Mouse (Mus musculus) intestine, embryonic 16.5 days (tissue): ENCODE data around the gene Rrp36. TPM values are rescaled to one million over a fixed set of nuclear protein-coding genes. Genes with fewer than 3 reads are reported as not detected.

Experiments used
- ATAC-seq: fragments of 200-750 bp; cut with Nextera tagmentation; 2 replicates; pipeline ENCODE4 v1.8.0; 2017; ENCODE audit warnings: moderate TSS enrichment, moderate library complexity
- H3K27ac ChIP-seq: fragments of 300-500 bp; sonication (generic); 2 replicates; pipeline ENCODE4 v1.5.1; 2014; ENCODE audit warnings: mild to moderate bottlenecking, low read length
- H3K27me3 ChIP-seq: fragments of 300-500 bp; sonication (generic); replicated peaks from 2 replicates; pipeline ENCODE4 v1.6.1; 2014; ENCODE audit warnings: low read length, control low read depth, mixed read lengths; ENCODE audit not compliant: control insufficient read depth, insufficient read depth
- H3K36me3 ChIP-seq: fragments of 300-500 bp; sonication (generic); 2 replicates; pipeline ENCODE4 v1.6.1; 2014; ENCODE audit warnings: low read length, control low read depth; ENCODE audit not compliant: control insufficient read depth, insufficient read depth
- H3K4me1 ChIP-seq: fragments of 300-500 bp; sonication (generic); 2 replicates; pipeline ENCODE4 v1.6.1; 2014; ENCODE audit warnings: low read length, control low read depth, mixed read lengths; ENCODE audit not compliant: control insufficient read depth, insufficient read depth
- H3K4me2 ChIP-seq: fragments of 300-500 bp; sonication (generic); 2 replicates; pipeline ENCODE4 v1.6.1; 2014; ENCODE audit warnings: low read depth, low read length, control low read depth
- H3K4me3 ChIP-seq: fragments of 300-500 bp; sonication (generic); 2 replicates; pipeline ENCODE4 v1.5.1; 2014; ENCODE audit warnings: mild to moderate bottlenecking, low read length
- H3K9ac ChIP-seq: fragments of 300-500 bp; sonication (generic); 2 replicates; pipeline ENCODE4 v1.6.1; 2014; ENCODE audit warnings: low read depth, low read length
- H3K9me3 ChIP-seq: fragments of 300-500 bp; sonication (generic); 2 replicates; pipeline ENCODE4 v1.6.1; 2016; ENCODE audit warnings: low read length, control low read depth; ENCODE audit not compliant: control insufficient read depth
- WGBS: fragments of 180-500 bp; shearing (Covaris S2); extraction: QIAGEN DNeasy Blood & Tissue Kit; methylation state at CpG from one replicate; pipeline ENCODE4 v1.1.7; 2014; 5-methylcytosine and 5-hydroxymethylcytosine counted together
- polyA plus RNA-seq: library from polyadenylated mRNA; unstranded; fragments of >200 nt; fragmentation: Nextera tagmentation; extraction: Ambion mirVana; gene quantifications from 2 replicates; pipeline ENCODE4 v1.2.1, GENCODE M21; 2015

Gene Rrp36
- polyA plus RNA-seq, 1 experiment from 2014 or later = 67.4 TPM

DNA sequence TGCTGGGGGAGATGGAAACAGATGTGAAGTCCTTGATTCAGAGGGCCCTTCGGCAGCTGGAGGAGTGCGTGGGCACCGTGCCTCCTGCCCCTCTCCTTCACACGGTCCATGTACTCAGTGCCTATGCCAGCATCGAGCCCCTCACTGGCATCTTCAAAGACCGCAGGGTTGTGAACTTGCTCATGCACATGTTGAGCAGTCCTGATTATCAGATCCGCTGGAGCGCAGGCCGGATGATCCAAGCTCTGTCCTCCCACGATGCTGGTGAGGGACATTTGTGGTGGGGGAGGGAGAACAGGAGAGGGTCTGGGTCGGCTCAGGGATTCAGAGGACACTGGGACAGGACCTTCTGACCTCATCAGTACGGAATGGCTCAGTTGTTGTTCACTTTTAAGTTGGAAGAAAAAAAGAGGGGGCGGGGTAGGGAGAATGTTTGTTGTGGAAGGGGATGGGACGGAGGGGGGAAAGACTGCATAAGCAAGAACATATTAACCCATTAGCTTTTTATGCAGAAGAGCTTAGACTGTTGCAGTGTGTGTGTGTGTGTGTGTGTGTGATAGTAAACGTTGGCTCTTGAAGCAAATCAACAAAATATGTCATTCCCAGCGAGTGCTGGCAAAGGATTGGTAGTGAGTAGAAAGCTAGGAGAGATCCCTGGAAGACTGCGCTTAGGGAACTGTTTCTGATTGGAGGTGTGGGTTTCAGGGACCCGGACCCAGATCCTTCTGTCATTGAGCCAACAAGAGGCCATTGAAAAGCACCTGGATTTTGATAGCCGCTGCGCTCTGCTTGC, 22.2 kb downstream of the Rrp36 start:
- peak overlapping the region; percentile 83 for H3K9ac ChIP-seq
- ATAC-seq = no peak
- 68% methylated on average over 20 of the region's 20 CpGs for WGBS
- H3K9me3 ChIP-seq = no peaks in the 10 kb centered on the region
- H3K27ac ChIP-seq = peak overlapping the region; percentile 93
- H3K4me1 ChIP-seq = peaks cover 27% of the 10 kb centered on the region
- H3K36me3 ChIP-seq = peaks cover 24% of the 10 kb centered on the region
- H3K4me3 ChIP-seq = peak overlapping the region; percentile 77
- H3K4me2 ChIP-seq = peak overlapping the region; percentile 85
- H3K27me3 ChIP-seq = no peaks in the 10 kb centered on the region

DNA sequence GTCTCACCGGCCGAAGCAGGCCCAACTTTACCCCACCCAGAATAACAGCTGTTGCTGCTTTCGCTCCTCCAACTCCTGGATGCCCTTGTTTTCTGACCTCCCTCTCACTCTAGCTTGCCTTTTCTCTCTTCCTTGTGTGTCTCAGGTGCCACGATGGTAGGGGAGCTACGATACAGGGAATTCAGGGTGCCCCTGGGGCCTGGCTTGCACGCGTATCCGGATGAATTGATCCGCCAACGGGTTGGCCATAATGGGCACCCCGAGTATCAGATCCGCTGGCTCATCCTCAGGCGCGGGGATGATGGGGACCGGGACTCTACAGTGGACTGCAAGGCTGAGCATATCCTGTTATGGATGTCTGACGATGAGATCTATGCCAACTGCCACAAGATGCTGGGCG, 22.9 kb downstream of the Rrp36 start:
- peak overlapping the region; percentile 93 for H3K27ac ChIP-seq
- WGBS = 69% methylated on average over 17 of the region's 17 CpGs
- H3K36me3 ChIP-seq = peaks cover 24% of the 10 kb centered on the region
- H3K4me1 ChIP-seq = peaks cover 29% of the 10 kb centered on the region
- peak overlapping the region; percentile 77 for H3K4me3 ChIP-seq
- ATAC-seq = no peak
- H3K9ac ChIP-seq = peak overlapping the region; percentile 83
- H3K27me3 ChIP-seq = no peaks in the 10 kb centered on the region
- H3K4me2 ChIP-seq = peak overlapping the region; percentile 85
- no peaks in the 10 kb centered on the region for H3K9me3 ChIP-seq

DNA sequence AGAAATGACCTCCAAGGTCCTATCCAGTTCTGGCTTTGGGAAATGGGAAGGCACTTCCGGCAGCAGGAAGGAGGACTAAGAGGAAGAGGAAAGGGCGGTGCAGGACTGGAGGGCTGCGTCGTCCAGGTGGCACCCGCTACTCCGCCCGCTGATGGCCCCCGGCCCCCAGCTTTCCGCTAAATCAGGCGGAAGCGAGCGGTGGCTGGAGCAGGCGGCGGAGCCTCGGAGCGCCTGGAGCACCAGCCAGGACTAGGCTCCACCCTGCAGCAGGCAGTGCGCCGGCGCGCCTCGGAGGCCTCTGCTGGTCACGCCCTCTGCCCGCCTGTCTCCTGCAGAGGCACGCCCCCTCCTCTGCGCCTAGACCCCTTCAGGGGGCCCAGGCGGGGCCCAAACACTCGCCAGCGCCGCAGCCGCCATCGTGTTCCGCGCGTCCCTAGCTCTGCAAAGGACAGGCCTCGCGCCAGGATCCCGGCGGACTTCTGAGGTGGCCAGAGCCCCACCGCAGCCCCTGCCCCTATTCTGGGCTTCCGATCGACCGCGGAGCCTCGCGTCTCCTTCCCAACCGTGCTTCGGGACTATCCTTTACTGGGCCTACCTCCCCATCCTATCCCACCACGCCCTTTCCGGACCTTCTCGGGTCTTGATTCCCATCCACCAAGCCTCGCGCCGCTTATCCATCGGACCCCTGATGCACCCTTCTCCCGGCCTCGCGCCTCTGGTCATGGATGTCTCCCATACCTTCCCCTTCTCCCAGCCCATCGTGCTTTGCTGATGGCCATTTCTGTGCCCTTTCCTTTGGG, 23.7 kb downstream of the Rrp36 start, which contains the start of gene Cul7:
TSS of gene Cul7 (plus strand) at position 106 of the 800 bp plus-strand sequence.
- no peaks in the 10 kb centered on the region for H3K27me3 ChIP-seq
- WGBS = under 1% methylated on average over 58 of the region's 58 CpGs
- peak within 1 kb of the TSS; percentile 85 for H3K4me2 ChIP-seq
- no peaks in the 10 kb centered on the region for H3K9me3 ChIP-seq
- H3K4me1 ChIP-seq = peaks cover 26% of the 10 kb centered on the region
- ATAC-seq = peak; percentile 94
- peaks cover 20% of the 10 kb centered on the region for H3K36me3 ChIP-seq
- peak within 1 kb of the TSS; percentile 77 for H3K4me3 ChIP-seq
- H3K27ac ChIP-seq = peak within 1 kb of the TSS; percentile 93
- H3K9ac ChIP-seq = peak within 1 kb of the TSS; percentile 83

DNA sequence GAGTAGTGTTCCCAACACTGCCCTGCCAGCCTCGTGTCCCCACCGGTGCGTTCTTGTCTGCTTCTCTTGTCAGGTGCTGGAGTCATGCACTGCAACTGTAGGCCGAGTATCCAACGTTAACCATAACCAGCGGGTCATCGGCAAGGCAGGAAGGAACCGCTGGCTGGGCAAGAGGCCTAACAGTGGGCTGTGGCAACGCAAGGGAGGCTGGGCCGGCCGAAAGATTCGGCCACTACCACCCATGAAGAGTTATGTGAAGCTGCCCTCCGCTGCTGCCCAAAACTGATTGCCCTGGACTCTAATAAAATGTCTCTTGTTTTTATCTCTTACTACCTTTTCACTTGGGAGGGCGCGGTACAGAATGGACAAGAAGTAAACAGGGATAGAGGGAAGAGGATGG, 24.3 kb downstream of the Rrp36 start:
- 30% methylated on average over 15 of the region's 15 CpGs for WGBS
- Histone ChIP-seq H3K36me3 (peaks cover 17% of the 10 kb centered on the region), H3K4me1 (peaks cover 27% of the 10 kb centered on the region), H3K4me3 (peak overlapping the region; percentile 77), H3K9me3 (no peaks in the 10 kb centered on the region), H3K27me3 (no peaks in the 10 kb centered on the region), H3K27ac (peak overlapping the region; percentile 93), H3K4me2 (peak overlapping the region; percentile 85), H3K9ac (peak overlapping the region; percentile 83)
- ATAC-seq = no peak

DNA sequence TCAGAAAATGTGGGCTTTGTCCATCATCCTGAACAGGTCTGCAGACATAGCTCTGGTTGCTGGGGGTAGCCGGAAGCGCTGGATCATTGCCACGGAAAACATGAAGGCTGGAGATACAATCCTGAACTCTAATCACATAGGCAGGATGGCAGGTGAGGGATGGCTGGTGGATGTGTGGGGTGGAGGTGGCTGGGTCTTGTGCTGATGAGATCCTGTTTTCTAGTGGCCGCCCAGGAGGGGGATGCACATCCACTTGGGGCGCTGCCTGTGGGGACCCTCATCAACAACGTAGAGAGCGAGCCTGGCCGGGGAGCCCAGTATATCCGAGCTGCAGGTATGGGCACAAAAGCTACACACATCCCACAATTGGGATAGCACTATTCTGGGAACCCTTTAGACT, 25.7 kb downstream of the Rrp36 start:
- ATAC-seq = no peak
- no peak overlapping the region for H3K9ac ChIP-seq
- H3K36me3 ChIP-seq = peaks cover 4% of the 10 kb centered on the region; the same call in 1 of the 2 replicates
- no peaks in the 10 kb centered on the region for H3K9me3 ChIP-seq
- H3K4me2 ChIP-seq = no peak overlapping the region
- WGBS = 88% methylated on average over 9 of the region's 9 CpGs
- H3K4me1 ChIP-seq = peaks cover 28% of the 10 kb centered on the region
- no peak overlapping the region for H3K27ac ChIP-seq
- no peak overlapping the region for H3K4me3 ChIP-seq
- H3K27me3 ChIP-seq = no peaks in the 10 kb centered on the region

DNA sequence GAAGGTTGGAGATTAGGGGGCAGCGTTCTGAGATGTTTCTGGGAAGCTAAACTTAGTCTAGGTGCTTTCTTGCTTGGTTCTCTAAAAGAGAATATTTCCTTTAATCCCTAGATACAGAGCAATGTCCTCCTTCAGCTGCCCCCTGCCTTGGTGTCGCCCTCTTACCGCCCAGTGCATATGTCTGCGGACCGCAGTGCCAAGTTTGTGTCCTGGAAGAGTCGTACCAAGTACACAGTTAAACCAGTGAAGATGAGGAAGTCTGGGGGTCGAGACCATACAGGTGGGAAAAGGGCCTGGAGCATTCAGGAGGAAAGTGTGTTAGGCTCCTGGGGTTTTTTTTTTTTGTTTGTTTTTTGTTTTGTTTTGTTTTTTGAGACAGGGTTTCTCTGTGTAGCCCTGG, 26.9 kb downstream of the Rrp36 start:
- H3K9me3 ChIP-seq = no peaks in the 10 kb centered on the region
- H3K4me1 ChIP-seq = peaks cover 20% of the 10 kb centered on the region
- H3K4me2 ChIP-seq = peak overlapping the region; percentile 77
- peak overlapping the region; percentile 85 for H3K4me3 ChIP-seq
- no peak overlapping the region for H3K27ac ChIP-seq
- peak overlapping the region; percentile 88; the same call in 1 of the 2 replicates for H3K9ac ChIP-seq
- no peak for ATAC-seq
- H3K27me3 ChIP-seq = no peaks in the 10 kb centered on the region
- 87% methylated on average over 7 of the region's 7 CpGs for WGBS
- no peaks in the 10 kb centered on the region for H3K36me3 ChIP-seq

- peaks cover 11% of the 10 kb centered on the region for H3K4me1 ChIP-seq
- H3K9ac ChIP-seq = peak overlapping the region; percentile 88
- peak overlapping the region; percentile 77 for H3K4me2 ChIP-seq
- WGBS = under 1% methylated on average over 19 of the region's 19 CpGs
- H3K9me3 ChIP-seq = no peaks in the 10 kb centered on the region
- peak overlapping the region; percentile 84 for H3K27ac ChIP-seq
- peak; percentile 10 for ATAC-seq
- peak overlapping the region; percentile 85 for H3K4me3 ChIP-seq
- H3K36me3 ChIP-seq = peaks cover 7% of the 10 kb centered on the region
- no peaks in the 10 kb centered on the region for H3K27me3 ChIP-seq
These were observed 27.9 kb downstream of the Rrp36 start for GRCm38 (mm10) chr17:46646322-46646662.

DNA sequence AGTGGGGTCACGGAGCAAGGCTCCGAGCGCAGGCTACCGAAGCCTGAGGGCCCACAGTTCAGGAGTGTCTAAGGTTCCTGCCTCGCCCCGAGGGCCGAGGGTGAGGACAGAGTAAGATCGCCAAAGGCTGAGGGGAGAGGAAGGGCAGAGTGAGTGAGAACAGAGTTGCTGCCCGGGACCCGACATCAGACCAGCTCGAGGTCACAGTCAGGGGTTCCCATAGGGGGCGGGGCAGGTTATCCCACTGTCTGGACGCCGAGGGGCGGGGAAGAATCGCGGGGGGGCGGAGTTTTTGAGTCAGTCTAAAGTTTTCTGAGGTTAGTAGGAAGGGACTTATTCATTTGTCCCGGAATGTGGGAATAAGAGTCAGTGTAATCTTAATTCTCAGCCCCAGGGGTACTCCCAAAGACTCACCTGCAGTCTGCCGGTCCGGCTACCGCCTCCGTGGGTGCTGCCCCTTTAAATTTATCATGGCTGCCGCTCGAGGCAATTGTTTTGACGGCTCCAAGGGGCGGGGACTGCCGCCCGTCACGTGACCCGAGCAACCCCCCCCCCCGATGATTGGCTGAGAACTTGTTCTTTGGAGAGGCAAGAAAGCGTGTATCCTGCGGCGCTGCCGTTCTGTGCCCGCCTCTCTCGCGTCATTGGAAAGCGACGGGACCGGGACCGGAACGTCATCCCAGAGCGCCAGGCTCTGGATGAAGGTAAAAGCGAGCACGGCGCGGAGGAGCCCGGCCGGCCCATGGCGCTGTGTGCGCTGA, 28.4 kb downstream of the Rrp36 start, which contains the start of the genes Klc4 and Mrpl2:
TSS of gene Klc4 (minus strand) at position 462 of the 761 bp plus-strand sequence.
TSS of gene Mrpl2 (plus strand) at position 669 of the 761 bp plus-strand sequence.
- Histone ChIP-seq H3K9ac (peak within 1 kb of the TSS; percentile 88), H3K4me2 (peak within 1 kb of the TSS; percentile 90), H3K27ac (peak within 1 kb of the TSS; percentile 97), H3K4me3 (peak within 1 kb of the TSS; percentile 85), H3K27me3 (no peaks in the 10 kb centered on the region), H3K36me3 (peaks cover 7% of the 10 kb centered on the region), H3K9me3 (no peaks in the 10 kb centered on the region), H3K4me1 (peaks cover 7% of the 10 kb centered on the region; the same call in 1 of the 2 replicates)
- ATAC-seq = peak; percentile 61
- under 1% methylated on average over 53 of the region's 53 CpGs for WGBS
